Mouse (Mus musculus) kidney, embryonic 16.5 days (tissue): Measurements from ENCODE around the gene Tgfbr3. TPM values are rescaled to one million over a fixed set of nuclear protein-coding genes. Genes with fewer than 3 reads are reported as not detected.

Source experiments
- ATAC-seq: fragments of 200-750 bp; cut with Nextera tagmentation; 2 replicates; pipeline ENCODE4 v1.8.0; 2017; ENCODE audit warnings: moderate TSS enrichment; ENCODE audit not compliant: low FRiP score, low TSS enrichment
- H3K27ac ChIP-seq: fragments of 300-500 bp; sonication (generic); 2 replicates; pipeline ENCODE4 v1.5.1; 2014; ENCODE audit warnings: low read length
- H3K27me3 ChIP-seq: fragments of 300-500 bp; sonication (generic); 2 replicates; pipeline ENCODE4 v1.6.1; 2014; ENCODE audit warnings: low read length, control low read depth, mixed read lengths; ENCODE audit not compliant: insufficient read depth
- H3K36me3 ChIP-seq: fragments of 300-500 bp; sonication (generic); 2 replicates; pipeline ENCODE4 v1.6.1; 2014; ENCODE audit warnings: low read length, control low read depth, mixed read lengths; ENCODE audit not compliant: insufficient read depth
- H3K4me1 ChIP-seq: fragments of 300-500 bp; sonication (generic); 2 replicates; pipeline ENCODE4 v1.6.1; 2014; ENCODE audit warnings: low read length, control low read depth, mixed read lengths; ENCODE audit not compliant: insufficient read depth
- H3K4me2 ChIP-seq: fragments of 300-500 bp; sonication (generic); replicated peaks from 2 replicates; pipeline ENCODE4 v1.6.1; 2014; ENCODE audit warnings: low read depth, low read length
- H3K4me3 ChIP-seq: fragments of 300-500 bp; sonication (generic); 2 replicates; pipeline ENCODE4 v1.5.1; 2014; ENCODE audit warnings: mild to moderate bottlenecking, low read length
- H3K9ac ChIP-seq: fragments of 300-500 bp; sonication (generic); replicated peaks from 2 replicates; pipeline ENCODE4 v1.6.1; 2014; ENCODE audit warnings: low read length
- H3K9me3 ChIP-seq: fragments of 300-500 bp; sonication (generic); 2 replicates; pipeline ENCODE4 v1.6.1; 2016; ENCODE audit warnings: low read length, control low read depth
- WGBS: fragments of 180-500 bp; shearing (Covaris S2); extraction: QIAGEN DNeasy Blood & Tissue Kit; methylation state at CpG from one replicate; pipeline ENCODE4 v1.1.7; 2014; 5-methylcytosine and 5-hydroxymethylcytosine counted together
- polyA plus RNA-seq: library from polyadenylated mRNA; unstranded; fragments of >200 nt; fragmentation: Nextera tagmentation; extraction: Ambion mirVana; gene quantifications from 2 replicates; pipeline ENCODE4 v1.2.1, GENCODE M21; 2015

Gene Tgfbr3
- polyA plus RNA-seq, 1 experiment from 2014 or later: 17.3 TPM

DNA sequence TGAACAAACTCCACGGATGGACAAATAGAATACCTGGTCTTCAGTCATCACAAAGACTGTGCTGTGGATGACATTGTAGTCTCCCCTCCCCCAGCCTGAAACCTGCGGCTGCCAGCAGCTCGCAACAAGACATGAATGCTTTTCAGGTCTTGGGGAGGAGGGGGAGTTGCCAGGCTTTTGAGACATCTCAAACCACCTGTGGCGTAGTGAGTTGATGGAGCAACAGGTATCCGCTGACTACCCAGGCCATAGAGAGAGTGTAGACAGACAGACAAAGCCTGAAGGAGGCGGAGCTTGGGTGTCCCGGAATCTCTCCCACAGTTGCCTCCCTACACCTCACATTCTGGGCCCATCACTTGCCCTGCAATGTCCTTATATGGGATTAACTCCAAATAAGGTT, 117.6 kb downstream of the Tgfbr3 start:
- H3K27me3 ChIP-seq: no peaks in the 10 kb centered on the region
- no peak overlapping the region for H3K4me3 ChIP-seq
- 70% methylated on average over 7 of the region's 7 CpGs for WGBS
- no peak overlapping the region for H3K4me2 ChIP-seq
- peaks cover 26% of the 10 kb centered on the region for H3K4me1 ChIP-seq
- H3K27ac ChIP-seq: no peak overlapping the region
- H3K9me3 ChIP-seq: no peaks in the 10 kb centered on the region
- H3K36me3 ChIP-seq: no peaks in the 10 kb centered on the region
- H3K9ac ChIP-seq: no peak overlapping the region
- ATAC-seq: no peak

DNA sequence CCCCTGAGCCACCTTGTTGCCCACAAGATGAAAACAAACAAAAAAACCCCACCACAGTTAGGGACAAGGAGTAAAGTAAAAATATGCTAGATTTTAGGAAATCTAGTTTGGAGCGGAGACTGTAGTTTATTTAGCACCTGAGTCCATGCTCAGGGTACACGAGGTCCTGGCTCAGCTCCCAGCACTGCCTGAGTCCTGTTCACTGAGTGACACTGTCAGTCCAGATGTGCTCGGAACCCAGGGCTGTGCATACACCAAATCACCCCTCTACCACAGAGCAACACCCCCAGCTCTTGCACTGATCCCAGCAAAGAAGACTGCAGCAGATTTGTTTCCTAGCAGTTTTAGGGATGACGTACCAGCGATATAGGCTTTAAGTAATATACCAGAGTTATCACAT, 119.6 kb downstream of the Tgfbr3 start:
- H3K4me1 ChIP-seq: peaks cover 36% of the 10 kb centered on the region
- no peaks in the 10 kb centered on the region for H3K9me3 ChIP-seq
- 84% methylated on average over 5 of the region's 5 CpGs for WGBS
- no peak overlapping the region for H3K4me2 ChIP-seq
- H3K36me3 ChIP-seq: no peaks in the 10 kb centered on the region
- no peak overlapping the region for H3K4me3 ChIP-seq
- no peak overlapping the region for H3K9ac ChIP-seq
- no peak for ATAC-seq
- H3K27ac ChIP-seq: no peak overlapping the region
- no peaks in the 10 kb centered on the region for H3K27me3 ChIP-seq

DNA sequence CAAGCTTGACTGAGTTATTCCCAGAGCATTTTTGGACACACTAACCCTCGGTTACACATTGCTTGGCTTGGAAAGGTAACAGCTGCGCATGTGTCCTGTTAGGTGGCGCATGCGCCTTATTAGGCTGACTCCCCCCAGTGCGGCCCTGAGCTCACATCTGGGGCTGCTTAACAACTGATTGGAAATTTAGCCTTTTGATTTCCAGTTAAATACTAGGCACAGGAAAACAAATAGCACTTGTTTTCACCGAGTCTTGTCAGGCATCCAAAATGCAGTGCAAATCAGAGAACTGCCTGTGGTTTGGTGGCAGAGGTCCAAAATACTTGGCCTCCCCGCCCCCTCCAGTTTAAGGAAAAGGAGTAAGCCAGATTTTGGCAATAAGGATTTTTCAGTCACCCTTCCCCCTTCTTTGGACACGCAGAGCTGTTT, 121.5 kb downstream of the Tgfbr3 start:
- Histone ChIP-seq H3K4me1 (peaks cover 36% of the 10 kb centered on the region), H3K4me2 (peak overlapping the region; percentile 43), H3K9ac (peak overlapping the region; percentile 33; the same call in 1 of the 2 replicates), H3K27ac (peak overlapping the region; percentile 92), H3K36me3 (no peaks in the 10 kb centered on the region), H3K4me3 (peak overlapping the region; percentile 12; the same call in 1 of the 2 replicates), H3K27me3 (no peaks in the 10 kb centered on the region), H3K9me3 (no peaks in the 10 kb centered on the region)
- 31% methylated on average over 8 of the region's 8 CpGs for WGBS
- ATAC-seq: peak; percentile 84; the same call in 1 of the 2 replicates

DNA sequence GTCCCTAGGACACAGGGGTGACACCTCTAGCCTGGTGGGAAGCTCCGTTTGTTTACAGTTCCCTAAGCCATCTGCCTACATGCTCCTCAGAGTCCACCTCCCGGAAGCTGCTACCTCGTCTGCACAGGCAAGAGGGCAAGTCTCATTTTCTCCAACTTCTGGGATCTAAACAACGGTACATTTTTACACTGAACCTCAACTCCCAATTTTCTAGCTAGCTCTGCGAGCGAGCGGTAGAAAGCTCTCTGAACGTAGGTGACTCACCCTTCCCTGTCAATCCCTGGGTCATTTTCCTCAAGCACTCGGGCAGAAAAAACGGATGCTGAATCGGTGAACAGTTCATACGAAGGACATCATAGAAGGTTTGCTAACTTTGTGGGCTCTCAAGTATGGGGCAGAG, 122.1 kb downstream of the Tgfbr3 start:
- H3K4me1 ChIP-seq: peaks cover 34% of the 10 kb centered on the region
- H3K27me3 ChIP-seq: no peaks in the 10 kb centered on the region
- no peaks in the 10 kb centered on the region for H3K36me3 ChIP-seq
- H3K9ac ChIP-seq: peak overlapping the region; percentile 32; the same call in 1 of the 2 replicates
- H3K9me3 ChIP-seq: no peaks in the 10 kb centered on the region
- H3K27ac ChIP-seq: peak overlapping the region; percentile 92
- peak overlapping the region; percentile 12; the same call in 1 of the 2 replicates for H3K4me3 ChIP-seq
- 19% methylated on average over 12 of the region's 12 CpGs for WGBS
- peak; percentile 35 for ATAC-seq
- peak overlapping the region; percentile 43 for H3K4me2 ChIP-seq

DNA sequence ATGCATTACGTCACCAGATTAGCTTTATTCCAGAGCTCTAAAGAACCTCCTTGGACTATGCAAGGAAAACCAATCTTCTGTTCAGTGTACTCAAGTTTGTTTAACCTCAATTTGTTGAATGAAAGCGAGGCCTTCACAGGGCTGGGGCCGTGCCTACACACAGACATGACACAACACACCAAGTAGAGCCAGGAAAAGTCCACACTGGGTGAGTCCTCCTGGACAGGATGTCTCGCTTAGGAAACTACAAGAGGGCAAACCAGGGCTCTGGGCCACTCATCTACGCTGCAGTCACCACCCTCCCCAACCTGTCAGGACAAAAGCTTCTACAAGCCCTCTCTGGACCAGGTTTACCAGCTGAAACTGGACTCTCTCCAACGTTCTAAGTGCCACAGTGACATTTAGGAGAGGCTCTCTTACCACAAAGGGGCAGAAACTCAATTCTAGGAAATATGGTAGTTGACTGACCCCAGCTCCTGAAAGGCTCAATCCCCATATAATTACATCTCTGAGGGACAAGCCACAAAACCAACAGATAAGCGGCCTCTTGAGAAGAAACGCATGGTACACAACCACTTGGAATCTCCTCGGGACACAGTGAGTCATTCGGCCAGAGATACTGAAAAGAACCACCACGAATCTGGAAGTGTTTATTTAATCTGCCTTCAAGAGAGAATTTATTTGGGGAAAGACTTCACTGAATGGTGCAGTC, 122.6 kb downstream of the Tgfbr3 start:
- ATAC-seq: no peak
- no peaks in the 10 kb centered on the region for H3K27me3 ChIP-seq
- H3K36me3 ChIP-seq: no peaks in the 10 kb centered on the region
- H3K27ac ChIP-seq: peak overlapping the region; percentile 92
- WGBS: 49% methylated on average over 11 of the region's 11 CpGs
- peak overlapping the region; percentile 43 for H3K4me2 ChIP-seq
- no peak overlapping the region for H3K4me3 ChIP-seq
- H3K9ac ChIP-seq: peak overlapping the region; percentile 32; the same call in 1 of the 2 replicates
- H3K9me3 ChIP-seq: no peaks in the 10 kb centered on the region
- peaks cover 32% of the 10 kb centered on the region for H3K4me1 ChIP-seq

DNA sequence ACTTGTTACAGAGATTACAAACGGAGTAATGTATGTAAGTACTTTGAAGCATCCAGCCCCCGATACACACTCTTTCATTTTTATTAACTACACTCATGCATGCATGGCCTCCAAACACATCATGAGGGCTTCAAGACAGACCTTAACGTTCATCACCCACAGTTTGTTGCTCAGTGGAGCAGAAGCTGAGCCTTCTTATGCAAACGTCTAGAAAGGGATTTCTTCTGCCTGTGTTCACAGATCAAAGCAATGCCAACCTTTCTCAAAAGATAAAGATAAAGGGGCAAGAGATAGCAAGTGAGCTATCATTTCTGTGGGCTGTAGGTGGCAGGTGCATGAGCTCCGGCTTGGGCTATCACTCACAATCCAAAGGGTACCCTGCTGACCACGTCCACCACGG, 123.7 kb downstream of the Tgfbr3 start:
- Histone ChIP-seq H3K27me3 (no peaks in the 10 kb centered on the region), H3K9ac (no peak overlapping the region), H3K4me2 (no peak overlapping the region), H3K4me1 (peaks cover 35% of the 10 kb centered on the region), H3K27ac (no peak overlapping the region), H3K36me3 (no peaks in the 10 kb centered on the region), H3K9me3 (no peaks in the 10 kb centered on the region), H3K4me3 (no peak overlapping the region)
- 74% methylated on average over 7 of the region's 7 CpGs for WGBS
- ATAC-seq: no peak

DNA sequence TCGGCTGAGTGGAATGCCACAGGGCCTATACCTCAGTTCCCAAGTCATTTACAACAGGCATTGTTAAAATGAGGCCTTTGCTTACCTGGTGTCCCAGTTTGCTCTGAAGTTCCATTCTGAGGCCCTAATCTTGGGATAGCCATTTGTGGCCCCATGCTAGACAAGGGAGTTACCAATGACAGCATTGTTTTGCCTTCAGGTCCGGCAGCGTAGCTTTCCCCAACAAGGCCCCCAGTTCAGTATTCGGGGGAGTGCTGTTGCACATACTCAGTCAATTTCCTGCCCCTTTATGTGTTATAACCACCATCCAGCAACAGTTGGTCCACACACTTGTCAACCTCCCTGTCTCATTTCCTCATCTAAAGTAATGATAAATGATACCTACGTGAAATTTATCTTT, 124.2 kb downstream of the Tgfbr3 start:
- H3K4me1 ChIP-seq: peaks cover 39% of the 10 kb centered on the region
- ATAC-seq: no peak
- 75% methylated on average over 5 of the region's 5 CpGs for WGBS
- no peak overlapping the region for H3K4me3 ChIP-seq
- no peaks in the 10 kb centered on the region for H3K27me3 ChIP-seq
- H3K9ac ChIP-seq: no peak overlapping the region
- no peak overlapping the region for H3K4me2 ChIP-seq
- H3K36me3 ChIP-seq: no peaks in the 10 kb centered on the region
- no peak overlapping the region for H3K27ac ChIP-seq
- no peaks in the 10 kb centered on the region for H3K9me3 ChIP-seq

DNA sequence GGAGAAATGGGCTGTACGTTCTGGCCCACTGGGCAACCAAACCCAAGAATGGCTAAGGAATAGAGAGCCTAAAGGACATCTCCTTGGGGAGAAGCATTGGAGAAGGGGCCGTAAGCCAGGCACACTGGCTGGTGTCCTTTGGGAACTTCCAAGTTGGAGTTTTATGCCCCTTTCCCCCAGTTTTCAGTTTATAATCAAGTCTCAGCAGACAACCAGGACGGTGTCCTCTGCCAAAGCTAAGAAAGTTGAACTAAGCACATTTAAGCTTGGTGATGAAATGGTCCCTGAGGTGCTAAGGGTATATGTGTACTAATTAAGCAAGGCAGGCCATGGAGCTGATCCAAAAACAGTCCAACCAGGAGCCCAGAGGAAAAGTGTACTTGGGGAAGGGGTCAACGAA, 124.6 kb downstream of the Tgfbr3 start:
- Histone ChIP-seq H3K4me2 (no peak overlapping the region), H3K27ac (no peak overlapping the region), H3K9me3 (no peaks in the 10 kb centered on the region), H3K4me1 (peaks cover 42% of the 10 kb centered on the region), H3K36me3 (no peaks in the 10 kb centered on the region), H3K27me3 (no peaks in the 10 kb centered on the region), H3K9ac (no peak overlapping the region), H3K4me3 (no peak overlapping the region)
- WGBS: 81% methylated on average over 4 of the region's 4 CpGs
- ATAC-seq: no peak

DNA sequence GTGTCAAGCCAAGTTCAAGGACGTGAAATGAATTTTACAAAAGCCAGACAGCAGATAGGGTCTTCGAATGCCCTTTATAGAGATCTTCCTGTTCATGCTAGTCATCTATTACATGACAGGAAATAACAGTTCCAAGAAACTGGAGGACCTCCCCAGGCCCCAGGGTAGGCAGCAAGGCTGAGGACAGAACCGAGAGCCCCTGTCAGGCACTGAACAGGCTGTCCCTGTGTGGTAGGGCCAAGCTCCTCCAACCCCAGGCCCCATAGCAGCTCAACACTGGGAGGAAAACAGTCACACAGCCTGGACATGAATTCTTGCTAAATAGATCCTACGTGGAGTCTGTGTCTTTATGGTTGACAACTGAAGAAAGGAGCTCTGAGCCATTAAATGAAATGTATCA, 125.3 kb downstream of the Tgfbr3 start:
- Histone ChIP-seq H3K4me3 (no peak overlapping the region), H3K27ac (no peak overlapping the region), H3K9me3 (no peaks in the 10 kb centered on the region), H3K4me1 (peaks cover 48% of the 10 kb centered on the region), H3K9ac (no peak overlapping the region), H3K4me2 (no peak overlapping the region), H3K36me3 (no peaks in the 10 kb centered on the region), H3K27me3 (no peaks in the 10 kb centered on the region)
- 72% methylated on average over 4 of the region's 4 CpGs for WGBS
- ATAC-seq: no peak

DNA sequence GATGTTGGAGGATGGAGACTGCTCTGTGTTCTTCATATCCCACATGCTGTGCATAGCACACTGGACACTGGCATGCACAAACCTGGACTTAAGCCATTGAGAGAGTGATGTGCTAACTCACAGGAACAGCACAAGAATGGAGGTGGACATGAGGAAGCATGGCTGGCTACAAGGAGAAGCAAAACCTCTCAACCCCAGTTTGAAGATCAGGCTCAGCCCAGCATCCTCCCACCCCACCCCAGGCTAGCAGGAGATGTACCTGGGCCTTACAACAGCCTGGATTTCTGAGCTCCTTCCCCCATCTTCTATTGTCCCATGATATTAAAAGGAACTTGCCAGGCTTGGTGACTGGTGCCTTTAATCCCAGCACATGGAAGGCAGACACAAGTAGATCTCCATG, 126.1 kb downstream of the Tgfbr3 start:
- no peak overlapping the region for H3K9ac ChIP-seq
- no peak overlapping the region for H3K27ac ChIP-seq
- H3K4me2 ChIP-seq: no peak overlapping the region
- H3K4me3 ChIP-seq: no peak overlapping the region
- no peaks in the 10 kb centered on the region for H3K36me3 ChIP-seq
- H3K27me3 ChIP-seq: no peaks in the 10 kb centered on the region
- H3K4me1 ChIP-seq: peaks cover 48% of the 10 kb centered on the region
- no peaks in the 10 kb centered on the region for H3K9me3 ChIP-seq
- ATAC-seq: no peak
